Mouse (Mus musculus) lung, embryonic 16.5 days (tissue): ENCODE measurements around the gene Cldn10. TPM values are rescaled to one million over a fixed set of nuclear protein-coding genes. Genes with fewer than 3 reads are reported as not detected.
A peak's percentile ranks its signal among the peaks of the same experiment; 100 is the strongest.

Source experiments
- ATAC-seq: fragments of 200-750 bp; cut with Nextera tagmentation; 2 replicates; pipeline ENCODE4 v1.8.0; 2017; ENCODE audit warnings: low read depth, mild to moderate bottlenecking, moderate library complexity
- H3K27ac ChIP-seq: fragments of 300-500 bp; sonication (generic); 2 replicates; pipeline ENCODE4 v1.5.1; 2014; ENCODE audit warnings: mild to moderate bottlenecking, control low read depth, low read length
- H3K27me3 ChIP-seq: fragments of 300-500 bp; sonication (generic); 2 replicates; pipeline ENCODE4 v1.6.1; 2014; ENCODE audit warnings: low read depth, low read length, mixed read lengths; ENCODE audit not compliant: control insufficient read depth, insufficient read depth
- H3K36me3 ChIP-seq: fragments of 300-500 bp; sonication (generic); 2 replicates; pipeline ENCODE4 v1.6.1; 2014; ENCODE audit warnings: low read length; ENCODE audit not compliant: control insufficient read depth, insufficient read depth
- H3K4me1 ChIP-seq: fragments of 300-500 bp; sonication (generic); replicated peaks from 2 replicates; pipeline ENCODE4 v1.6.1; 2014; ENCODE audit warnings: low read length, mixed read lengths; ENCODE audit not compliant: control insufficient read depth, insufficient read depth
- H3K4me2 ChIP-seq: fragments of 300-500 bp; sonication (generic); 2 replicates; pipeline ENCODE4 v1.6.1; 2014; ENCODE audit warnings: low read depth, low read length, control low read depth
- H3K4me3 ChIP-seq: fragments of 300-500 bp; sonication (generic); 2 replicates; pipeline ENCODE4 v1.5.1; 2014; ENCODE audit warnings: mild to moderate bottlenecking, low read length, control low read depth
- H3K9ac ChIP-seq: fragments of 300-500 bp; sonication (generic); 2 replicates; pipeline ENCODE4 v1.6.1; 2014; ENCODE audit warnings: low read length, control low read depth
- H3K9me3 ChIP-seq: fragments of 300-500 bp; sonication (generic); 2 replicates; pipeline ENCODE4 v1.6.1; 2016; ENCODE audit warnings: low read length; ENCODE audit not compliant: control insufficient read depth
- WGBS: fragments of 180-500 bp; shearing (Covaris S2); extraction: QIAGEN DNeasy Blood & Tissue Kit; methylation state at CpG from one replicate; pipeline ENCODE4 v1.1.7; 2014; 5-methylcytosine and 5-hydroxymethylcytosine counted together
- polyA plus RNA-seq: library from polyadenylated mRNA; unstranded; fragments of >200 nt; fragmentation: Nextera tagmentation; extraction: Ambion mirVana; gene quantifications from 2 replicates; pipeline ENCODE4 v1.2.1, GENCODE M21; 2015

Cldn10 gene
- polyA plus RNA-seq, 1 experiment from 2014 or later: 83.5 TPM

DNA sequence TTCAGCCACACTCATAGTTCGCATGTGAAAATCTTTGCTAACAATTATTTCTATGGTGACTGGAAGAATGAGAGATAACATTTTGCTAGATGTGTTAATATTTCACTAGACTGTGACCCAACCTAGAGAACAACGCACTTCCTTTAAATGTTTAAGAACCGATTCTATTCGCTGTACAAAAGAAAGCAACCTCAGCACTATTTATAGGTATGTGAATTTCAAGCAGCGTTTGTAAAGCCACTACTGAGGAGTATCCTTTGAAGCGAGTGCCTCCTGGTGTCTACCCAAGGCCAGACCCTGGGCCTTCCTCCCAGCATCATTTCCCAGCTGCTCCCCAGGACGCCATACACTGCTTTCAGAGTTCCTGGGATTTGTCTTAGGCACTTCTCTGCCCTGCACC is 132.9 kb downstream of the Cldn10 start:
- H3K9ac ChIP-seq: no peak overlapping the region
- no peaks in the 10 kb centered on the region for H3K36me3 ChIP-seq
- H3K9me3 ChIP-seq: no peaks in the 10 kb centered on the region
- ATAC-seq: no peak
- H3K27me3 ChIP-seq: 0 out of 2 replicates have a peak, but pooled peaks cover 2% of the 10 kb centered on the region
- peaks cover 28% of the 10 kb centered on the region for H3K4me1 ChIP-seq
- WGBS: 44% methylated on average over 7 of the region's 7 CpGs
- no peak overlapping the region for H3K4me2 ChIP-seq
- H3K27ac ChIP-seq: no peak overlapping the region
- no peak overlapping the region for H3K4me3 ChIP-seq

GRCm38 (mm10) chr14:118922251-118922650 is 134.5 kb downstream of the Cldn10 start:
- Histone ChIP-seq H3K27ac (no peak overlapping the region), H3K27me3 (0 out of 2 replicates have a peak, but pooled peaks cover 2% of the 10 kb centered on the region), H3K4me1 (peaks cover 31% of the 10 kb centered on the region), H3K4me3 (peak overlapping the region; percentile 40), H3K36me3 (no peaks in the 10 kb centered on the region), H3K9ac (peak overlapping the region; percentile 62), H3K4me2 (peak overlapping the region; percentile 92), H3K9me3 (no peaks in the 10 kb centered on the region)
- no peak; the same call in 1 of the 2 replicates for ATAC-seq
- 27% methylated on average over 22 of the region's 22 CpGs for WGBS

DNA sequence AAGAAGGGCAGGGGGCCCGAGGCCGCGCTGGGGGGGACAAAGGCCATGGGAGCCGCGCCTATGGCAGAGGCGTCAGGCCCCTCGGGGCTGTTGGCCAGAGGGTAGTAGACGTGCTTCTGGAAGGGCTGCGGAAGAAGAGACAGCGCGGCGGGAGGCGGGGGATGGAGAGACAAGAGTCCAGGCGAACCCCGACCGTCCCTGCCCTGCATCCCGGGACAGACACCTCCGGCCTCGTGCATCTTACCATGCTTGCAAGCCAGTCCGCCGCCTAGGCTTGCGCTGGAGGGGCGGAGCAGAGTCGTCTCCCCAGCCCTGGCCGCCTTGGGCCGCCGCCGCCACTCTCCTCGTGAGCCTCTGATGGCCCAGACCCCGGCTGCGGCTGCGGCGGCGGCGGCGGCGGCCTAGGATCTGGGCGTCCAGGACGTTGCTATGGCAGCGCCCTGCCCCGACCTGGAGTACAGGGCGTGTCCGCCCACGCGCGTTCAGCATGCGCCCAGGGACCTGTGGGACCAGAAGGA is 135.0 kb downstream of the Cldn10 start:
- 0 out of 2 replicates have a peak, but pooled peaks cover 2% of the 10 kb centered on the region for H3K27me3 ChIP-seq
- peak overlapping the region; percentile 62 for H3K9ac ChIP-seq
- H3K4me1 ChIP-seq: peaks cover 31% of the 10 kb centered on the region
- WGBS: 2% methylated on average over 37 of the region's 47 CpGs
- no peaks in the 10 kb centered on the region for H3K9me3 ChIP-seq
- peak overlapping the region; percentile 40 for H3K4me3 ChIP-seq
- no peak overlapping the region for H3K27ac ChIP-seq
- no peaks in the 10 kb centered on the region for H3K36me3 ChIP-seq
- peak; percentile 57 for ATAC-seq
- peak overlapping the region; percentile 92 for H3K4me2 ChIP-seq

Other genes starting within 250 kb of the Cldn10 start
- 2.2 and 2.5 TPM in 2 replicates for gene Abcc4, start 81.7 kb upstream of the Cldn10 start, polyA plus RNA-seq
- 13.1 and 13.4 TPM in 2 replicates for gene Dzip1, start 137.6 kb downstream of the Cldn10 start, polyA plus RNA-seq
- 60.9 and 62.0 TPM in 2 replicates for gene Dnajc3, start 150.1 kb downstream of the Cldn10 start, polyA plus RNA-seq